Mouse (Mus musculus): ENCODE measurements around the gene Asb18. TPM values are rescaled to one million over a fixed set of nuclear protein-coding genes. Genes with fewer than 3 reads are reported as not detected.

The Asb18 gene
- total and polyA plus RNA-seq, 3 experiments: 20.7 to 35.3 (median 22.9) TPM

DNA sequence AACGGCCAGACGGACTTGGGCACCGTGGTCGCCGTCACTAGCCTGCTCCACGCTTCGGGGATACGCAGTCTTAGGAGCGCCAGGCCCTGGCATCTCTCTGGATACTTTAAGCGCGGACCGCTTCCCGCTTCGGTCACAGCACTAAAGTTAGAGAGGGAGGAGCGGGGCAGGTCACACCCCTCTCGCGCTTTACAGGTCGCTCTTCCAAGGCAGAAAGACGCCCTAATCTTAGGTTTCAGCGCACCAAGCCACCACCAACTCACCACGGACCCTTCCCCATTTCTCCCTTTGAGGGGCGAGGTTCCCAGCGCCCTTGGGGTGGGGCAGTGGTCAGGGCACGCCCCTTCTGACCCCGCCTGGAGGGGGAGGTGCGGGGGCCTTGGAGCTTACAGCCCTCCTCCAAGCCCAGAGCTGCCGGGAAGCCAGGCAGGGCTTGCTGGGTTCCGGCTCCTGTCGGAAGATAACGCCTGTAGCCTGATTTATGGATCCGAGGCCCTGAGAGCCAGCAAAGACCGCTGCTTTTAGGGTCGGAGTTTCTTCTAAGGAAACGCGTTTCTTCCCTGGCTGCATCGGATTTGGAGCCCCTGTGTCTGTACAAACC, 87.3 kb downstream of the Asb18 start:
- 4% methylated on average over 35 of the region's 36 CpGs for WGBS
- Histone ChIP-seq H3K27me3 (ENCODE audit: control insufficient read depth, insufficient read depth, low read length) (peaks cover 44% of the 10 kb centered on the region), H3K79me2 (replicated peaks; ENCODE audit: control insufficient read depth, insufficient read depth, low read length) (no peaks in the 10 kb centered on the region), H3K36me3 (ENCODE audit: control insufficient read depth, insufficient read depth, low read length) (no peaks in the 10 kb centered on the region), H3K4me1 (ENCODE audit: control insufficient read depth, insufficient read depth, low read length) (no peaks in the 10 kb centered on the region; the same call in 1 of the 2 replicates), H3K4me3 (peak overlapping the region; percentile 19; the same call in 1 of the 2 replicates), H3K27ac (no peak overlapping the region), H3K9ac (ENCODE audit: low read depth, low read length) (no peak overlapping the region)
- intact Hi-C loops (cut with DNase I): loop anchor here (5.0 kb wide), 1 partner anchor 70 kb away; no protein-coding TSS in a partner anchor
- no peak for TF ChIP-seq CTCF (IDR thresholded peaks at IDR 0.05)
- no peak for TF ChIP-seq POLR2A (IDR thresholded peaks at IDR 0.05; ENCODE audit: insufficient read depth, low read depth, low read length)
- TF ChIP-seq EP300 (IDR thresholded peaks at IDR 0.05; ENCODE audit: insufficient read depth, low read depth, low read length): no peak
- no peak for DNase-seq

DNA sequence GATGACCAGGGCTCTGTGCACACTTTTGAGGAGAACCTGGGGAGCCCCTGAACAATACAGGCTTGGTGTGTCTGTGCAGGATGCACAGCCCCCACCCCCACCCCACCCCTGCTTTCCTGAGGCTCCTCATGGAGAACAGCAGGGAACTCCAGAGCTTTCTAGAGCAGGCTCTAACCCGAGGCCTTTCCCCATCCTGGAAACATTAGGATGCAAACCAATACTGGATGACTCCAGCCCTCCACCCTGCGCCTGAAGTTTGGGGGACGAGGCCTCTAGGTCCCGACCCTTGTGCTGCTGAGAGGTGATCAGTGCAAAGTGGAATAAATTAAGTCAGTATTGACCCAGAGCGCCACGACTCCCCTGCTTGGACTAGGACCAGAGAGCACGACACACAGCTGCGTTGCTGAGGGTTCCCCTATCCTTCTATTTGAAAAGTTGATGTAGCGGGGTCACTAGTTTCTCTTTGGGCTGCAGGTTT, 87.8 kb downstream of the Asb18 start:
- H3K36me3 ChIP-seq (ENCODE audit: control insufficient read depth, insufficient read depth, low read length): no peaks in the 10 kb centered on the region
- no peak for TF ChIP-seq EP300 (IDR thresholded peaks at IDR 0.05; ENCODE audit: insufficient read depth, low read depth, low read length)
- TF ChIP-seq CTCF (IDR thresholded peaks at IDR 0.05): no peak
- no peak for TF ChIP-seq POLR2A (IDR thresholded peaks at IDR 0.05; ENCODE audit: insufficient read depth, low read depth, low read length)
- intact Hi-C loops (cut with DNase I): loop anchor here (5.0 kb wide), 1 partner anchor 69 kb away; no protein-coding TSS in a partner anchor
- H3K27ac ChIP-seq: no peak overlapping the region
- peaks cover 44% of the 10 kb centered on the region for H3K27me3 ChIP-seq (ENCODE audit: control insufficient read depth, insufficient read depth, low read length)
- 20% methylated on average over 9 of the region's 9 CpGs for WGBS
- H3K4me1 ChIP-seq (ENCODE audit: control insufficient read depth, insufficient read depth, low read length): no peaks in the 10 kb centered on the region; the same call in 1 of the 2 replicates
- H3K79me2 ChIP-seq (replicated peaks; ENCODE audit: control insufficient read depth, insufficient read depth, low read length): no peaks in the 10 kb centered on the region
- DNase-seq: no peak
- no peak overlapping the region for H3K9ac ChIP-seq (ENCODE audit: low read depth, low read length)
- H3K4me3 ChIP-seq: no peak overlapping the region

DNA sequence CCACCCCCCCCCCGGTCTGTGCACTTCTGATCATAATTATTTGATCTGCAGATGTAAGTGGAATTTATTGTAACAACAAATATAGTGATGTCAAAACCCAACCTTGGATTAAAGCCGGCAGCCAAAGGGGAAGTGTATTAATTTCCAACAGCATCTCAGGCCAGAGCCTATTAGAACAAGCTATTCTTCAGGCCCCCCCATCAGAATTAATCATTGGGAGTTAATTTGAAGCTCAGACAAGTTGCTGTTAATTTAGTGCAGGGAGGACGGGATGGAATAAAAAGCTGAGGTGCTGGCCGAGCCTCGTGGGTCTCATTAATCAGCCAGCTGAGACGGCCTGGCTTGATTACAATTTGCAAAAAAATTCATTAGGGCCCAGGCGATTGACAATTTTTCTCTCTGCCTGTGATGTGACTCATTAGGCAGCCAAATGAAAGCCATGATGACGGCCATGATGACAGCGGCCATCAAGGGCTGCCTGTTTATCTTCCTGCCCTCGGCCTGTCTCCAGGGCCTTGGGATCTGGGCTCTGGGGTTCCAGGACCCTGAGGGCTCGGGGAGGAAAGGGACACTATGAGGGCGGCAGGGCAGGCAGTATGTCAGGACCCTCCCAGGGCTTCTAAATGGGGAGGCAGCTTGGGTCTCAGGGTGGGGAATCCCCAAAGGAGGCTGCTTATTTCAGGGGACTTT, 88.8 kb downstream of the Asb18 start:
- peaks cover 34% of the 10 kb centered on the region for H3K27me3 ChIP-seq (ENCODE audit: control insufficient read depth, insufficient read depth, low read length)
- no peak overlapping the region for H3K4me3 ChIP-seq
- 65% methylated on average over 12 of the region's 12 CpGs for WGBS
- no peak overlapping the region for H3K27ac ChIP-seq
- DNase-seq: no peak
- no peaks in the 10 kb centered on the region for H3K36me3 ChIP-seq (ENCODE audit: control insufficient read depth, insufficient read depth, low read length)
- H3K79me2 ChIP-seq (replicated peaks; ENCODE audit: control insufficient read depth, insufficient read depth, low read length): no peaks in the 10 kb centered on the region
- intact Hi-C loops (cut with DNase I): loop anchor here (5.0 kb wide), 1 partner anchor 68 kb away; no protein-coding TSS in a partner anchor
- no peaks in the 10 kb centered on the region; the same call in 1 of the 2 replicates for H3K4me1 ChIP-seq (ENCODE audit: control insufficient read depth, insufficient read depth, low read length)
- TF ChIP-seq EP300 (IDR thresholded peaks at IDR 0.05; ENCODE audit: insufficient read depth, low read depth, low read length): no peak
- TF ChIP-seq POLR2A (IDR thresholded peaks at IDR 0.05; ENCODE audit: insufficient read depth, low read depth, low read length): no peak
- no peak for TF ChIP-seq CTCF (IDR thresholded peaks at IDR 0.05)
- no peak overlapping the region for H3K9ac ChIP-seq (ENCODE audit: low read depth, low read length)

DNA sequence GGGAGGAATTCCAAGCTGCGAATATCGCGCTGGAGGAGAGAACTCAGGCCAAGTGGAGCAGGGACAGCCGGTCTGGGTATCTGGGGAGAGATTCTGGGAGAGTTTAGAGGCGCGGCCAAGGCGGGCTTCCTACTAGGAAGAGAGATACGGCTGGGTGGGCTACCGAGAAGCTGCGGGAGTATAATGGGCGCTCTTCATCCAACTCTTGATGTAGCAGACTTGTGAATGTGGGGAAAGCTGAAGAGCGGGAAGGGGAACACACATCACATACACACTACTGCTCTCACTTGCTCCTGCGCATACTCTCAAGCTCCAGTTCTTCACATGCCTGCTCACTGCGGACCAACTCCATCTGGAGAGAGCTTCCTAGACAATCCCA, 90.8 kb downstream of the Asb18 start:
- no peaks in the 10 kb centered on the region for H3K79me2 ChIP-seq (replicated peaks; ENCODE audit: control insufficient read depth, insufficient read depth, low read length)
- intact Hi-C loops (cut with DNase I): no loop called here

DNA sequence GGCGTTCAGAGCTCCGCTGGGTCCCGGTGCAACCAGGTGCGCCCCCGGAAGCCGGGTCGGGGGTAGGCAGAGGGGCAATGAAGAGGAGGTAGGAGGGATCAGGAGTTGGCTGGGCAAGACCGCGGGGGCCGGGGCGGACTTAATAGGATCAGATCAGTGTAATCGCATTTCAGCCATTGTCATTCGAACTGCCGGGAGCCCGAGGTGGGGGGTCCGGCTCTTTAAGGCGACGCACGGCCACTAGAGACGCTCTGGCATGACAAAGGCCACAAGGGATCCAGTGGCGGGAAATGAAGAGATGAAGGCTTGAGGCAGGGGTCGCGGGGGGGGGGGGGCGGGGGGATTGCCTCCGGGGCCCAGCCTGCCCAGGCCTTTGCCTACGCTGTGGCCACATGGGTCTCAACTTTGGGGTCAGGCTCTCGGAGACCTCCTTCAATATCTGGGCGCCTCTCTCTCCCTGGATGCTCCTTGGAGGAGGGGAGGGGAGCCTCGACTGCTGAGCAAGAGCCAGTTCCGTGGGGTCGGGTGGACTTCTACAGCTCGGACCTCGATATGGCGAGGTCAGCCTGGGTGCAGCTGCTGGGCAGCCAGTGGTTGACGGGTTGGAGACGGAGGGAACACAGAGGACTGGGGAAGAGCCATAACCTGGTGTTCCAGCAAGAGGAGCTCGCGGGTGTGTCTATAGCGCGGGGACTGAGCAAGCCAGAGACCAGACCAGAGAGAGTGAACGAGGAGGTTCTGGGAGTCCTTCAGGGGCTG, 91.4 kb downstream of the Asb18 start:
- intact Hi-C loops (cut with DNase I): no loop called here
- H3K27ac ChIP-seq: no peak overlapping the region
- no peak for DNase-seq
- H3K9ac ChIP-seq (ENCODE audit: low read depth, low read length): no peak overlapping the region
- peaks cover 16% of the 10 kb centered on the region for H3K27me3 ChIP-seq (ENCODE audit: control insufficient read depth, insufficient read depth, low read length)
- 2% methylated on average over 41 of the region's 41 CpGs for WGBS
- no peak overlapping the region for H3K4me3 ChIP-seq
- TF ChIP-seq POLR2A (IDR thresholded peaks at IDR 0.05; ENCODE audit: insufficient read depth, low read depth, low read length) (no peak), EP300 (IDR thresholded peaks at IDR 0.05; ENCODE audit: insufficient read depth, low read depth, low read length) (no peak), CTCF (IDR thresholded peaks at IDR 0.05) (no peak)
- H3K36me3 ChIP-seq (ENCODE audit: control insufficient read depth, insufficient read depth, low read length): no peaks in the 10 kb centered on the region
- H3K4me1 ChIP-seq (ENCODE audit: control insufficient read depth, insufficient read depth, low read length): no peaks in the 10 kb centered on the region
- no peaks in the 10 kb centered on the region for H3K79me2 ChIP-seq (replicated peaks; ENCODE audit: control insufficient read depth, insufficient read depth, low read length)

More for the DNA sequence above, 90.8 kb downstream of the Asb18 start:
- Histone ChIP-seq H3K27ac (no peak overlapping the region), H3K36me3 (ENCODE audit: control insufficient read depth, insufficient read depth, low read length) (no peaks in the 10 kb centered on the region), H3K27me3 (ENCODE audit: control insufficient read depth, insufficient read depth, low read length) (peaks cover 18% of the 10 kb centered on the region), H3K4me3 (no peak overlapping the region), H3K9ac (ENCODE audit: low read depth, low read length) (no peak overlapping the region), H3K4me1 (ENCODE audit: control insufficient read depth, insufficient read depth, low read length) (no peaks in the 10 kb centered on the region)
- 8% methylated on average over 14 of the region's 14 CpGs for WGBS
- no peak for DNase-seq
- TF ChIP-seq POLR2A (IDR thresholded peaks at IDR 0.05; ENCODE audit: insufficient read depth, low read depth, low read length) (no peak), EP300 (IDR thresholded peaks at IDR 0.05; ENCODE audit: insufficient read depth, low read depth, low read length) (no peak), CTCF (IDR thresholded peaks at IDR 0.05) (no peak)

Measured in heart, adult 2 months (tissue).